Mouse (Mus musculus) stomach, embryonic 16.5 days (tissue): ENCODE measurements around the gene Clp1. TPM values are rescaled to one million over a fixed set of nuclear protein-coding genes. Genes with fewer than 3 reads are reported as not detected.
A peak's percentile ranks its signal among the peaks of the same experiment; 100 is the strongest.

Experiments used
- ATAC-seq: fragments of 200-750 bp; cut with Nextera tagmentation; 2 replicates; pipeline ENCODE4 v1.8.0; 2017; ENCODE audit warnings: moderate number of reproducible peaks, moderate TSS enrichment; ENCODE audit not compliant: insufficient read depth, low FRiP score
- H3K27ac ChIP-seq: fragments of 300-500 bp; sonication (generic); 2 replicates; pipeline ENCODE4 v1.5.1; 2014; ENCODE audit warnings: low read length
- H3K27me3 ChIP-seq: fragments of 300-500 bp; sonication (generic); 2 replicates; pipeline ENCODE4 v1.6.1; 2014; ENCODE audit warnings: low read length, control low read depth, mixed read lengths; ENCODE audit not compliant: control insufficient read depth, insufficient read depth
- H3K36me3 ChIP-seq: fragments of 300-500 bp; sonication (generic); 2 replicates; pipeline ENCODE4 v1.6.1; 2014; ENCODE audit warnings: low read length; ENCODE audit not compliant: control insufficient read depth, insufficient read depth
- H3K4me1 ChIP-seq: fragments of 300-500 bp; sonication (generic); 2 replicates; pipeline ENCODE4 v1.6.1; 2014; ENCODE audit warnings: low read length, control low read depth, mixed read lengths; ENCODE audit not compliant: control insufficient read depth, insufficient read depth
- H3K4me2 ChIP-seq: fragments of 300-500 bp; sonication (generic); 2 replicates; pipeline ENCODE4 v1.6.1; 2014; ENCODE audit warnings: low read depth, low read length, mixed read lengths
- H3K4me3 ChIP-seq: fragments of 300-500 bp; sonication (generic); replicated peaks from 2 replicates; pipeline ENCODE4 v1.5.1; 2014; ENCODE audit warnings: mild to moderate bottlenecking, low read length
- H3K9ac ChIP-seq: fragments of 300-500 bp; sonication (generic); 2 replicates; pipeline ENCODE4 v1.6.1; 2014; ENCODE audit warnings: low read length
- H3K9me3 ChIP-seq: fragments of 300-500 bp; sonication (generic); replicated peaks from 2 replicates; pipeline ENCODE4 v1.6.1; 2016; ENCODE audit warnings: low read length, control low read depth; ENCODE audit not compliant: control insufficient read depth
- WGBS: fragments of 180-500 bp; shearing (Covaris S2); extraction: QIAGEN DNeasy Blood & Tissue Kit; methylation state at CpG from one replicate; pipeline ENCODE4 v1.1.7; 2014; 5-methylcytosine and 5-hydroxymethylcytosine counted together
- microRNA counts: library from miRNA; unstranded; fragments of <30 nt; microRNA quantifications from one replicate; lab custom pipeline; 2016
- microRNA-seq: library from miRNA; unstranded; fragments of <30 nt; microRNA quantifications from one replicate; pipeline ENCODE4, GENCODE M21; 2016
- polyA plus RNA-seq: library from polyadenylated mRNA; unstranded; fragments of >200 nt; fragmentation: Nextera tagmentation; extraction: Ambion mirVana; gene quantifications from 2 replicates; pipeline ENCODE4 v1.2.1, GENCODE M21; 2015

Clp1 gene
- polyA plus RNA-seq, 1 experiment from 2014 or later = 28.4 TPM

- peak within 1 kb of the TSS; percentile 82 for H3K27ac ChIP-seq
- H3K36me3 ChIP-seq = peaks cover 6% of the 10 kb centered on the region; the same call in 1 of the 2 replicates
- H3K4me3 ChIP-seq = peak within 1 kb of the TSS; percentile 100
- H3K27me3 ChIP-seq = no peaks in the 10 kb centered on the region
- ATAC-seq = peak; percentile 100
- H3K4me1 ChIP-seq = peaks cover 14% of the 10 kb centered on the region
- H3K9ac ChIP-seq = peak within 1 kb of the TSS; percentile 95
- no peaks in the 10 kb centered on the region for H3K9me3 ChIP-seq
- peak within 1 kb of the TSS; percentile 95 for H3K4me2 ChIP-seq
- WGBS = under 1% methylated on average over 44 of the region's 44 CpGs
Observed at GRCm38 (mm10) chr2:84677968-84678880, 48.9 kb downstream of the Clp1 start, which contains the start of the genes Gm28635 and Med19. Gene Gm28635, minus strand, starts transcription at chr2:84678041. Gene Med19, plus strand, starts transcription at chr2:84678402.

GRCm38 (mm10) chr2:84677270-84677967 is 49.7 kb downstream of the Clp1 start:
- H3K27ac ChIP-seq = peak overlapping the region; percentile 55; the same call in 1 of the 2 replicates
- H3K27me3 ChIP-seq = no peaks in the 10 kb centered on the region
- peaks cover 6% of the 10 kb centered on the region; the same call in 1 of the 2 replicates for H3K36me3 ChIP-seq
- 8% methylated on average over 22 of the region's 22 CpGs for WGBS
- peak; percentile 33; the same call in 1 of the 2 replicates for ATAC-seq
- peaks cover 14% of the 10 kb centered on the region for H3K4me1 ChIP-seq
- H3K4me3 ChIP-seq = peak overlapping the region; percentile 100
- no peaks in the 10 kb centered on the region for H3K9me3 ChIP-seq
- H3K4me2 ChIP-seq = peak overlapping the region; percentile 61
- H3K9ac ChIP-seq = peak overlapping the region; percentile 76

MicroRNA genes within 50 kb of the gene (microRNA counts, 519-probe panel; counts per million panel counts)
- 4,836 counts per million, percentile 100 among the panel's probes with 10 or more counts for microRNA mmu-miR-130a (lab: Ali Mortazavi, UCI)

Small RNA genes lying within 50 kb of the gene (microRNA-seq; reads per million reads assigned to microRNA genes)
- gene Mir130a = 27,825 reads per million, percentile 98 among the genes with 10 or more reads in this experiment

Other genes starting within 250 kb of the Clp1 start
- 75.7 and 84.4 TPM in 2 replicates for gene Ctnnd1, start 76.6 kb downstream of the Clp1 start, polyA plus RNA-seq
- gene Btbd18, start 68.3 kb downstream of the Clp1 start, polyA plus RNA-seq = 0.26 TPM in 2 replicates
- gene Selenoh, start 56.6 kb downstream of the Clp1 start, polyA plus RNA-seq = 184 and 203 TPM in 2 replicates
- not detected in 2 replicates for gene Gm28635, start 49.3 kb downstream of the Clp1 start, polyA plus RNA-seq
- 27.2 and 28.3 TPM in 2 replicates for gene Med19, start 48.9 kb downstream of the Clp1 start, polyA plus RNA-seq
- gene Tmx2, start 48.2 kb downstream of the Clp1 start, polyA plus RNA-seq = 125 and 127 TPM in 2 replicates
- 36.9 and 40.0 TPM in 2 replicates for gene Zdhhc5, start 12.2 kb downstream of the Clp1 start, polyA plus RNA-seq
- gene Ypel4, start 6.7 kb upstream of the Clp1 start, polyA plus RNA-seq = 7.4 and 8.0 TPM in 2 replicates
- 5.7 and 6.3 TPM in 2 replicates for gene Gm19426, start 16.3 kb upstream of the Clp1 start, polyA plus RNA-seq
- 98.2 and 102 TPM in 2 replicates for gene Serping1, start 48.1 kb upstream of the Clp1 start, polyA plus RNA-seq
- 67.7 and 68.9 TPM in 2 replicates for gene Ube2l6, start 71.5 kb upstream of the Clp1 start, polyA plus RNA-seq
- gene Smtnl1, start 95.3 kb upstream of the Clp1 start, polyA plus RNA-seq = 0.42 and 1.7 TPM in 2 replicates
- 36.7 and 45.6 TPM in 2 replicates for gene Timm10, start 99.6 kb upstream of the Clp1 start, polyA plus RNA-seq
- 20.8 TPM in 2 replicates for gene Slc43a1, start 111.5 kb upstream of the Clp1 start, polyA plus RNA-seq
- 0.37 TPM in 1 of 2 replicates, not detected in the other for gene Rtn4rl2, start 159.4 kb upstream of the Clp1 start, polyA plus RNA-seq
- gene Slc43a3, start 209.2 kb upstream of the Clp1 start, polyA plus RNA-seq = 37.3 and 41.9 TPM in 2 replicates